Mouse (Mus musculus) ES-Bruce4 (cell line): ENCODE results near the gene Peli2.

ENCODE experiments used
- CTCF ChIP-seq: IDR thresholded peaks from one replicate; pipeline ENCODE4 v1.8.1; 2011; ENCODE audit warnings: low read depth, low read length
- POLR2A ChIP-seq: IDR thresholded peaks from one replicate; pipeline ENCODE4 v1.8.1; 2011; ENCODE audit warnings: low read length; ENCODE audit not compliant: insufficient read depth

DNA sequence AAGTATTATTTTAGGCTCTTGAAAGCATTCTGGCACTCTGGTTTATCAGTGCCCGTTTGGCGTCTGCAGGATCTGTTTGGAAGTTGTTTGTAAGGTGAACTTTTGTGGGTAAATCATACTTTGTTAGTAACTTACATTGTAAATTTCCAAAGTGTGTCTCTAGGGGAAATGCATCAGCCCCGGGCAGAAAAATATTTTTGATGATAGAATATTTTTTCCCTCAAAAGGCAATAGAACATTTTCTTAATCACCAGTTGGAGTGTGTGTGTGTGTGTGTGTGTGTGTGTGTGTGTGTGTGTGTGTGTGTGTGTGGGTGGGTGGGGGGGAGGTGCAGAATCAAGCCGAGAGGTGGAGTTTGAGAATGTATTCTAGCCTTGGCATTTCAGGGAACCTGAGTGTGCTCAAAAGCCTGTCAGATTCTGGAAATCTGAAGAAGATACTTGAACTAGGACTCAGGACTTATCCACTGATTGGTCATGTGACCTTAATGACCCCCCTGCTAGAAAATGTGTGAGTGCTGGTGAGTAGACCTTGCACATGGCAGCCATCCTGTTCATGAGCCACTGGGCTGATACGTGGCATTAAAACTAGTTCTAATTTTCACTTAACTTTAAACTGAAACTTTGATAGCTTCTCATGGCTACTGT is 33.4 kb downstream of the Peli2 start:
- TF ChIP-seq POLR2A = no peak
- no peak for TF ChIP-seq CTCF
